Mouse (Mus musculus): Measurements from ENCODE around the gene Clybl.

The Clybl gene

GRCm38 (mm10) chr14:122182220-122182619 is 716 bp downstream of the Clybl start:
- Histone ChIP-seq H3K36me3 (ENCODE audit: control insufficient read depth, insufficient read depth, low read length, poor library complexity, severe bottlenecking) (no peaks in the 10 kb centered on the region), H3K27me3 (ENCODE audit: control insufficient read depth, insufficient read depth, low read length, poor library complexity, severe bottlenecking) (no peaks in the 10 kb centered on the region)
- DNase-seq (ENCODE audit: low read depth, low spot score) = no peak

GRCm38 (mm10) chr14:122183974-122184373 is 2.5 kb downstream of the Clybl start:
- Histone ChIP-seq H3K36me3 (ENCODE audit: control insufficient read depth, insufficient read depth, low read length, poor library complexity, severe bottlenecking) (no peaks in the 10 kb centered on the region), H3K27me3 (ENCODE audit: control insufficient read depth, insufficient read depth, low read length, poor library complexity, severe bottlenecking) (no peaks in the 10 kb centered on the region)
- no peak for DNase-seq (ENCODE audit: low read depth, low spot score)

GRCm38 (mm10) chr14:122188250-122188649 is 6.7 kb downstream of the Clybl start:
- Histone ChIP-seq H3K27me3 (ENCODE audit: control insufficient read depth, insufficient read depth, low read length, poor library complexity, severe bottlenecking) (no peaks in the 10 kb centered on the region), H3K36me3 (ENCODE audit: control insufficient read depth, insufficient read depth, low read length, poor library complexity, severe bottlenecking) (no peaks in the 10 kb centered on the region)
- DNase-seq (ENCODE audit: low read depth, low spot score) = no peak

GRCm38 (mm10) chr14:122189901-122190300 is 8.4 kb downstream of the Clybl start:
- no peak for DNase-seq (ENCODE audit: low read depth, low spot score)
- no peaks in the 10 kb centered on the region for H3K27me3 ChIP-seq (ENCODE audit: control insufficient read depth, insufficient read depth, low read length, poor library complexity, severe bottlenecking)

GRCm38 (mm10) chr14:122190527-122190926 is 9.0 kb downstream of the Clybl start:
- Histone ChIP-seq H3K27me3 (ENCODE audit: control insufficient read depth, insufficient read depth, low read length, poor library complexity, severe bottlenecking) (no peaks in the 10 kb centered on the region), H3K36me3 (ENCODE audit: control insufficient read depth, insufficient read depth, low read length, poor library complexity, severe bottlenecking) (no peaks in the 10 kb centered on the region)
- DNase-seq (ENCODE audit: low read depth, low spot score) = no peak

More at GRCm38 (mm10) chr14:122189901-122190300, 8.4 kb downstream of the Clybl start:
- H3K36me3 ChIP-seq (ENCODE audit: control insufficient read depth, insufficient read depth, low read length, poor library complexity, severe bottlenecking) = no peaks in the 10 kb centered on the region

- Histone ChIP-seq H3K27me3 (ENCODE audit: control insufficient read depth, insufficient read depth, low read length, poor library complexity, severe bottlenecking) (no peaks in the 10 kb centered on the region), H3K36me3 (ENCODE audit: control insufficient read depth, insufficient read depth, low read length, poor library complexity, severe bottlenecking) (no peaks in the 10 kb centered on the region)
- peak; percentile 82 for DNase-seq (ENCODE audit: low read depth, low spot score)
Measured at GRCm38 (mm10) chr14:122190941-122191510, 9.5 kb downstream of the Clybl start.

- H3K36me3 ChIP-seq (ENCODE audit: control insufficient read depth, insufficient read depth, low read length, poor library complexity, severe bottlenecking) = no peaks in the 10 kb centered on the region
- no peak for DNase-seq (ENCODE audit: low read depth, low spot score)
- no peaks in the 10 kb centered on the region for H3K27me3 ChIP-seq (ENCODE audit: control insufficient read depth, insufficient read depth, low read length, poor library complexity, severe bottlenecking)
Measured at GRCm38 (mm10) chr14:122194630-122195029, 13.1 kb downstream of the Clybl start.

GRCm38 (mm10) chr14:122196851-122197250 is 15.3 kb downstream of the Clybl start:
- no peak for DNase-seq (ENCODE audit: low read depth, low spot score)
- no peaks in the 10 kb centered on the region for H3K36me3 ChIP-seq (ENCODE audit: control insufficient read depth, insufficient read depth, low read length, poor library complexity, severe bottlenecking)
- H3K27me3 ChIP-seq (ENCODE audit: control insufficient read depth, insufficient read depth, low read length, poor library complexity, severe bottlenecking) = no peaks in the 10 kb centered on the region; the same call in 1 of the 2 replicates

- no peak for DNase-seq (ENCODE audit: low read depth, low spot score)
- Histone ChIP-seq H3K36me3 (ENCODE audit: control insufficient read depth, insufficient read depth, low read length, poor library complexity, severe bottlenecking) (no peaks in the 10 kb centered on the region), H3K27me3 (ENCODE audit: control insufficient read depth, insufficient read depth, low read length, poor library complexity, severe bottlenecking) (no peaks in the 10 kb centered on the region; the same call in 1 of the 2 replicates)
Measured at GRCm38 (mm10) chr14:122200247-122200885, 18.9 kb downstream of the Clybl start.

GRCm38 (mm10) chr14:122209177-122209576 is 27.7 kb downstream of the Clybl start:
- Histone ChIP-seq H3K36me3 (ENCODE audit: control insufficient read depth, insufficient read depth, low read length, poor library complexity, severe bottlenecking) (no peaks in the 10 kb centered on the region), H3K27me3 (ENCODE audit: control insufficient read depth, insufficient read depth, low read length, poor library complexity, severe bottlenecking) (no peaks in the 10 kb centered on the region)
- no peak for DNase-seq (ENCODE audit: low read depth, low spot score)

- DNase-seq (ENCODE audit: low read depth, low spot score) = no peak
- Histone ChIP-seq H3K36me3 (ENCODE audit: control insufficient read depth, insufficient read depth, low read length, poor library complexity, severe bottlenecking) (no peaks in the 10 kb centered on the region), H3K27me3 (ENCODE audit: control insufficient read depth, insufficient read depth, low read length, poor library complexity, severe bottlenecking) (no peaks in the 10 kb centered on the region)
Measured at GRCm38 (mm10) chr14:122213590-122213989, 32.1 kb downstream of the Clybl start.

GRCm38 (mm10) chr14:122214126-122214525 is 32.6 kb downstream of the Clybl start:
- Histone ChIP-seq H3K27me3 (ENCODE audit: control insufficient read depth, insufficient read depth, low read length, poor library complexity, severe bottlenecking) (no peaks in the 10 kb centered on the region), H3K36me3 (ENCODE audit: control insufficient read depth, insufficient read depth, low read length, poor library complexity, severe bottlenecking) (no peaks in the 10 kb centered on the region)
- DNase-seq (ENCODE audit: low read depth, low spot score) = no peak

GRCm38 (mm10) chr14:122217221-122217620 is 35.7 kb downstream of the Clybl start:
- DNase-seq (ENCODE audit: low read depth, low spot score) = no peak
- H3K27me3 ChIP-seq (ENCODE audit: control insufficient read depth, insufficient read depth, low read length, poor library complexity, severe bottlenecking) = no peaks in the 10 kb centered on the region
- H3K36me3 ChIP-seq (ENCODE audit: control insufficient read depth, insufficient read depth, low read length, poor library complexity, severe bottlenecking) = no peaks in the 10 kb centered on the region

GRCm38 (mm10) chr14:122222934-122223374 is 41.5 kb downstream of the Clybl start:
- DNase-seq (ENCODE audit: low read depth, low spot score) = no peak
- H3K36me3 ChIP-seq (ENCODE audit: control insufficient read depth, insufficient read depth, low read length, poor library complexity, severe bottlenecking) = no peaks in the 10 kb centered on the region
- no peaks in the 10 kb centered on the region for H3K27me3 ChIP-seq (ENCODE audit: control insufficient read depth, insufficient read depth, low read length, poor library complexity, severe bottlenecking)

- H3K27me3 ChIP-seq (ENCODE audit: control insufficient read depth, insufficient read depth, low read length, poor library complexity, severe bottlenecking) = no peaks in the 10 kb centered on the region
- H3K36me3 ChIP-seq (ENCODE audit: control insufficient read depth, insufficient read depth, low read length, poor library complexity, severe bottlenecking) = no peaks in the 10 kb centered on the region
- DNase-seq (ENCODE audit: low read depth, low spot score) = peak; percentile 80
Measured at GRCm38 (mm10) chr14:122223461-122224102, 42.1 kb downstream of the Clybl start.
